Mouse (Mus musculus) B cell, adult 67 days (primary cell): ENCODE data around the gene Gfm2. TPM values are rescaled to one million over a fixed set of nuclear protein-coding genes. Genes with fewer than 3 reads are reported as not detected.

ENCODE experiments used
- total RNA-seq, 2 experiments: library from RNA; stranded (reverse); gene quantifications; 4 replicates each; pipeline ENCODE4 v1.2.4; 2023

Gfm2 gene
- 10 to 100 TPM; 35.6 to 42.8 TPM for total RNA-seq

GRCm38 (mm10) chr13:97137466-97138400 is at the start of gene Gfm2, which contains the start of gene Nsa2:
TSS of gene Gfm2 (plus strand) at chr13:97137937.
TSS of gene Nsa2 (minus strand) at chr13:97137937.

GRCm38 (mm10) chr13:97099187-97099852 is 38.4 kb upstream of the Gfm2 start, which contains the start of gene Gm6169:
TSS of gene Gm6169 (minus strand) at chr13:97099237.

GRCm38 (mm10) chr13:97197932-97198562 is 60.3 kb downstream of the Gfm2 start, which contains the start of gene Hexb:
TSS of gene Hexb (minus strand) at chr13:97198357.

Other genes starting within 250 kb of the Gfm2 start
- not detected for gene Gcnt4, start 213.2 kb upstream of the Gfm2 start, total RNA-seq
- gene 1700029F12Rik, start 103.6 kb upstream of the Gfm2 start, total RNA-seq: not detected
- not detected for gene Fam169a, start 70.7 kb upstream of the Gfm2 start, total RNA-seq
- 10 to 100 TPM in 1 of 2 experiments, not detected in 1; 35.1 TPM for gene Gm6169, start 38.7 kb upstream of the Gfm2 start, total RNA-seq
- 100 to 1,000 TPM; 114 to 119 TPM for gene Nsa2, start within 50 bp of the Gfm2 start, total RNA-seq
- 10 to 100 TPM; 60.9 to 64.7 TPM for gene Hexb, start 60.4 kb downstream of the Gfm2 start, total RNA-seq
- gene Enc1, start 103.2 kb downstream of the Gfm2 start, total RNA-seq: 1 to 10 TPM; 2.6 to 3.6 TPM